Mouse (Mus musculus) embryonic fibroblast, embryonic 13.5 days (primary cell): ENCODE data around the gene Zfp213.

Experiments used
- CTCF ChIP-seq: IDR thresholded peaks from 2 replicates; pipeline ENCODE4 v1.5.1; 2011; ENCODE audit warnings: mild to moderate bottlenecking, control low read depth, low read length, moderate library complexity, borderline replicate concordance; ENCODE audit not compliant: insufficient read depth
- POLR2A ChIP-seq: IDR thresholded peaks from 2 replicates; pipeline ENCODE4 v1.6.1; 2011; ENCODE audit warnings: low read depth, mild to moderate bottlenecking, control low read depth, low read length, moderate library complexity

DNA sequence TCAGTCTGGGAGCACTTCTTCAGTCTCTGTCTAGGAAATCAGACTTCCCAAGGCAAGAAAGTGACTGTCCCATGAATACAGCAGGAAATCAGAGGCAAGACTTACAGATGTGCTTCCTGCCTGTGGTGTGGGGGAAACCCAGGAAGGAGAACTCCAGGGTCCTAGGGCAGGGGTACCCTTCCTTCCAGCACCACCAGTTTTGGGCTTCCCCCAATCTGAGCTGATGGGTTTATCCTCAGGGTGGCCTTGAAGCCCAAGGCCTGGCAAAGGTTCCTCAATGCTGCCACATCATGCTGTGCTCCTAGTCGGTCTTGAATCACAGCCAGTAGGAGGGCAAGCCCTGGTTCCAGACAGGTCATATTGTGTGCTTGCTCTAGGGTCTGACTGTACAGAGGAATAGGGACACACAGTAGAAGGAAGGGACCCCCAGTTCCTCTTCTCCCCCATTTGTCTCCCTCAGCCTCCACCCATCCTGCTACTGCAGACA, 10.4 kb downstream of the Zfp213 start:
- TF ChIP-seq POLR2A = no peak
- no peak for TF ChIP-seq CTCF
